Mouse (Mus musculus): Measurements from ENCODE around the gene Acbd4.

DNA sequence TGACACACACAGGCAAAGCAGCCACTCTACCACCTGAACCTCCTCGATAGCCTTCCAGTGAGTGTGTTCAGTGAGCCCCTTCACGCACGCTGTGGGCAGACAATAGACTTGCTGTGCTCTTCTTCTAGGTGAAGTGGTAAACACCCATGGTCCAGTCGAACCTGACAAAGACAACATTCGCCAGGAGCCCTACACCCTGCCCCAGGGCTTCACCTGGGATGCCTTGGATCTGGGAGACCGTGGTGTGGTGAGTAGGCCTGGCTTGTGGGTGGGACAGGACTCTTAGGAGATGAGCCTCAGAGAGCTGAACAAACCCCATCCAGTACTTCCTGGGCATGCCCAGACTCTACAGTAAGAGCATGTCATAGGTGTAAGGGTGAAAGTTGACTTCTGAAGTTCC is 49.4 kb upstream of the Acbd4 start:
- TF ChIP-seq CTCF (IDR thresholded peaks at IDR 0.05; ENCODE audit: borderline replicate concordance, extremely low read depth, insufficient read depth, insufficient read length) (no peak), POLR2A (IDR thresholded peaks at IDR 0.05; ENCODE audit: borderline replicate concordance, extremely low read depth, insufficient read depth, insufficient read length, poor library complexity, severe bottlenecking) (no peak)
